Mouse (Mus musculus): ENCODE measurements at regions not wholly inside any gene's neighbourhood (a gene's known extent, or its start where the extent isn't known, plus 50 kb on each side); places are given as distances from the start of the nearest gene placed in this dataset.

- no peak for TF ChIP-seq CTCF (IDR thresholded peaks at IDR 0.05; ENCODE audit: borderline replicate concordance, control insufficient read depth, extremely low read depth, insufficient read depth, low read length, poor library complexity)
- no peak for TF ChIP-seq POLR2A (IDR thresholded peaks at IDR 0.05; ENCODE audit: control insufficient read depth, extremely low read depth, insufficient read depth, low read length, poor library complexity)
These were observed 162.0 kb upstream of the Atp6ap2 start for GRCm38 (mm10) chrX:12425566-12425965.

Measured in thymus, adult 2 months (tissue).